Mouse (Mus musculus): ENCODE results near the gene Stk40. TPM values are rescaled to one million over a fixed set of nuclear protein-coding genes. Genes with fewer than 3 reads are reported as not detected.
A peak's percentile ranks its signal among the peaks of the same experiment; 100 is the strongest.

The Stk40 gene
- polyA plus RNA-seq, 1 experiment from 2014 or later, result 49.4 TPM

GRCm38 (mm10) chr4:126150949-126151320, 47.2 kb downstream of the Stk40 start:
- H3K36me3 ChIP-seq, result no peaks in the 10 kb centered on the region
- WGBS, result 70% methylated on average over 5 of the region's 6 CpGs
- H3K4me1 ChIP-seq, result peaks cover 30% of the 10 kb centered on the region
- peaks cover 50% of the 10 kb centered on the region for H3K27me3 ChIP-seq
- H3K9me3 ChIP-seq (replicated peaks), result no peaks in the 10 kb centered on the region
- H3K9ac ChIP-seq, result no peak overlapping the region
- H3K4me3 ChIP-seq, result no peak overlapping the region
- ATAC-seq (ENCODE audit: low FRiP score), result no peak
- H3K27ac ChIP-seq, result peak overlapping the region; percentile 56; the same call in 1 of the 2 replicates
- peak overlapping the region; percentile 73; the same call in 1 of the 2 replicates for H3K4me2 ChIP-seq (replicated peaks)

GRCm38 (mm10) chr4:126151701-126152440, 48.1 kb downstream of the Stk40 start:
- Histone ChIP-seq H3K4me1 (peaks cover 30% of the 10 kb centered on the region), H3K4me2 (replicated peaks) (no peak overlapping the region), H3K4me3 (no peak overlapping the region), H3K27ac (no peak overlapping the region), H3K9ac (no peak overlapping the region), H3K27me3 (peaks cover 46% of the 10 kb centered on the region), H3K9me3 (replicated peaks) (no peaks in the 10 kb centered on the region), H3K36me3 (no peaks in the 10 kb centered on the region)
- WGBS, result 85% methylated on average over 16 of the region's 16 CpGs
- no peak for ATAC-seq (ENCODE audit: low FRiP score)

- Histone ChIP-seq H3K36me3 (no peaks in the 10 kb centered on the region), H3K27ac (no peak overlapping the region), H3K4me1 (peaks cover 23% of the 10 kb centered on the region), H3K4me3 (no peak overlapping the region), H3K9me3 (replicated peaks) (no peaks in the 10 kb centered on the region), H3K9ac (no peak overlapping the region), H3K27me3 (peaks cover 40% of the 10 kb centered on the region), H3K4me2 (replicated peaks) (no peak overlapping the region)
- 67% methylated on average over 14 of the region's 14 CpGs for WGBS
- no peak for ATAC-seq (ENCODE audit: low FRiP score)
Observed at GRCm38 (mm10) chr4:126152864-126153263, 49.1 kb downstream of the Stk40 start.

GRCm38 (mm10) chr4:126155183-126155582, 51.4 kb downstream of the Stk40 start:
- H3K4me1 ChIP-seq, result peaks cover 4% of the 10 kb centered on the region; the same call in 1 of the 2 replicates
- peak overlapping the region; percentile 9; the same call in 1 of the 2 replicates for H3K27ac ChIP-seq
- no peaks in the 10 kb centered on the region for H3K9me3 ChIP-seq (replicated peaks)
- H3K36me3 ChIP-seq, result no peaks in the 10 kb centered on the region
- ATAC-seq (ENCODE audit: low FRiP score), result no peak
- H3K27me3 ChIP-seq, result peaks cover 17% of the 10 kb centered on the region
- no peak overlapping the region for H3K4me2 ChIP-seq (replicated peaks)
- no peak overlapping the region for H3K9ac ChIP-seq
- 58% methylated on average over 4 of the region's 4 CpGs for WGBS
- H3K4me3 ChIP-seq, result no peak overlapping the region

- H3K27me3 ChIP-seq, result peaks cover 10% of the 10 kb centered on the region; the same call in 1 of the 2 replicates
- H3K4me2 ChIP-seq (replicated peaks), result no peak overlapping the region
- no peak overlapping the region for H3K4me3 ChIP-seq
- 76% methylated on average over 2 of the region's 2 CpGs for WGBS
- H3K9ac ChIP-seq, result no peak overlapping the region
- ATAC-seq (ENCODE audit: low FRiP score), result no peak
- H3K4me1 ChIP-seq, result no peaks in the 10 kb centered on the region
- H3K27ac ChIP-seq, result peak overlapping the region; percentile 9
- H3K9me3 ChIP-seq (replicated peaks), result no peaks in the 10 kb centered on the region
- H3K36me3 ChIP-seq, result no peaks in the 10 kb centered on the region
Observed at GRCm38 (mm10) chr4:126155869-126156268, 52.1 kb downstream of the Stk40 start.

- Histone ChIP-seq H3K4me2 (replicated peaks) (no peak overlapping the region), H3K27me3 (0 out of 2 replicates have a peak, but pooled peaks cover 3% of the 10 kb centered on the region), H3K9me3 (replicated peaks) (no peaks in the 10 kb centered on the region), H3K36me3 (no peaks in the 10 kb centered on the region), H3K9ac (no peak overlapping the region), H3K4me3 (no peak overlapping the region), H3K4me1 (no peaks in the 10 kb centered on the region), H3K27ac (0 out of 2 replicates have a peak overlapping the region, but pooled peaks have one; percentile 9)
- ATAC-seq (ENCODE audit: low FRiP score), result no peak
- 57% methylated on average over 5 of the region's 5 CpGs for WGBS
Observed at GRCm38 (mm10) chr4:126156617-126157016, 52.9 kb downstream of the Stk40 start.

GRCm38 (mm10) chr4:126157562-126157961, 53.8 kb downstream of the Stk40 start:
- no peak overlapping the region for H3K27ac ChIP-seq
- H3K36me3 ChIP-seq, result no peaks in the 10 kb centered on the region
- H3K4me1 ChIP-seq, result 0 out of 2 replicates have a peak, but pooled peaks cover under 1% of the 10 kb centered on the region
- no peak overlapping the region for H3K9ac ChIP-seq
- WGBS, result 89% methylated on average over 6 of the region's 6 CpGs
- ATAC-seq (ENCODE audit: low FRiP score), result no peak
- no peak overlapping the region for H3K4me3 ChIP-seq
- H3K27me3 ChIP-seq, result no peaks in the 10 kb centered on the region
- no peak overlapping the region for H3K4me2 ChIP-seq (replicated peaks)
- H3K9me3 ChIP-seq (replicated peaks), result no peaks in the 10 kb centered on the region

GRCm38 (mm10) chr4:126159455-126159854, 55.7 kb downstream of the Stk40 start:
- Histone ChIP-seq H3K4me2 (replicated peaks) (no peak overlapping the region), H3K4me3 (no peak overlapping the region), H3K36me3 (no peaks in the 10 kb centered on the region), H3K4me1 (peaks cover 13% of the 10 kb centered on the region), H3K9me3 (replicated peaks) (no peaks in the 10 kb centered on the region), H3K27me3 (no peaks in the 10 kb centered on the region), H3K27ac (no peak overlapping the region), H3K9ac (no peak overlapping the region)
- no peak for ATAC-seq (ENCODE audit: low FRiP score)
- 77% methylated on average over 7 of the region's 8 CpGs for WGBS

GRCm38 (mm10) chr4:126160981-126161380, 57.2 kb downstream of the Stk40 start:
- no peak for ATAC-seq (ENCODE audit: low FRiP score)
- no peaks in the 10 kb centered on the region for H3K27me3 ChIP-seq
- H3K4me1 ChIP-seq, result peaks cover 13% of the 10 kb centered on the region
- no peak overlapping the region for H3K4me3 ChIP-seq
- H3K27ac ChIP-seq, result no peak overlapping the region
- H3K9me3 ChIP-seq (replicated peaks), result no peaks in the 10 kb centered on the region
- H3K9ac ChIP-seq, result no peak overlapping the region
- H3K36me3 ChIP-seq, result peaks cover 6% of the 10 kb centered on the region
- H3K4me2 ChIP-seq (replicated peaks), result no peak overlapping the region
- WGBS, result 90% methylated on average over 8 of the region's 8 CpGs

- 91% methylated on average over 6 of the region's 6 CpGs for WGBS
Observed at GRCm38 (mm10) chr4:126161456-126161855, 57.7 kb downstream of the Stk40 start.

GRCm38 (mm10) chr4:126161986-126162385, 58.2 kb downstream of the Stk40 start:
- Histone ChIP-seq H3K4me3 (peak overlapping the region; percentile 48; the same call in 1 of the 2 replicates), H3K4me1 (peaks cover 13% of the 10 kb centered on the region), H3K4me2 (replicated peaks) (peak overlapping the region; percentile 98), H3K9me3 (replicated peaks) (no peaks in the 10 kb centered on the region), H3K27ac (no peak overlapping the region), H3K36me3 (peaks cover 17% of the 10 kb centered on the region), H3K27me3 (no peaks in the 10 kb centered on the region), H3K9ac (no peak overlapping the region; the same call in 1 of the 2 replicates)
- 63% methylated on average over 9 of the region's 9 CpGs for WGBS
- ATAC-seq (ENCODE audit: low FRiP score), result peak; percentile 18; the same call in 1 of the 2 replicates

More at GRCm38 (mm10) chr4:126161456-126161855, 57.7 kb downstream of the Stk40 start:
- Histone ChIP-seq H3K4me3 (no peak overlapping the region), H3K4me1 (peaks cover 13% of the 10 kb centered on the region), H3K27me3 (no peaks in the 10 kb centered on the region), H3K9ac (no peak overlapping the region), H3K36me3 (peaks cover 11% of the 10 kb centered on the region), H3K27ac (no peak overlapping the region), H3K9me3 (replicated peaks) (no peaks in the 10 kb centered on the region), H3K4me2 (replicated peaks) (no peak overlapping the region)
- ATAC-seq (ENCODE audit: low FRiP score), result no peak

- peak; percentile 86 for ATAC-seq (ENCODE audit: low FRiP score)
- Histone ChIP-seq H3K27me3 (no peaks in the 10 kb centered on the region), H3K4me3 (peak overlapping the region; percentile 48), H3K4me2 (replicated peaks) (peak overlapping the region; percentile 98), H3K27ac (peak overlapping the region; percentile 25; the same call in 1 of the 2 replicates), H3K36me3 (peaks cover 21% of the 10 kb centered on the region), H3K9ac (peak overlapping the region; percentile 73), H3K9me3 (replicated peaks) (no peaks in the 10 kb centered on the region), H3K4me1 (peaks cover 13% of the 10 kb centered on the region)
- under 1% methylated on average over 44 of the region's 44 CpGs for WGBS
Observed at GRCm38 (mm10) chr4:126162544-126163066, 58.8 kb downstream of the Stk40 start.
